Mouse (Mus musculus) heart, postnatal 0 days (tissue): ENCODE measurements at regions not wholly inside any gene's neighbourhood (a gene's known extent, or its start where the extent isn't known, plus 50 kb on each side); places are given as distances from the start of the nearest gene placed in this dataset.

ENCODE experiments used
- ATAC-seq: fragments of 200-750 bp; cut with Nextera tagmentation; 2 replicates; pipeline ENCODE4 v1.8.0; 2017; ENCODE audit warnings: low read depth, moderate number of reproducible peaks, moderate library complexity; ENCODE audit not compliant: insufficient read depth
- DNase-seq: peaks from one replicate; pipeline ENCODE4 v3.0.0-alpha.2; 2016; ENCODE audit warnings: low spot score
- H3K27ac ChIP-seq: fragments of 300-500 bp; sonication (generic); 2 replicates; pipeline ENCODE4 v1.5.1; 2014; ENCODE audit warnings: low read depth, mild to moderate bottlenecking
- H3K27me3 ChIP-seq: fragments of 300-500 bp; sonication (generic); 2 replicates; pipeline ENCODE4 v1.6.1; 2014; ENCODE audit warnings: low read length, mixed read lengths; ENCODE audit not compliant: control insufficient read depth, insufficient read depth
- H3K36me3 ChIP-seq: fragments of 300-500 bp; sonication (generic); replicated peaks from 2 replicates; pipeline ENCODE4 v1.6.1; 2014; ENCODE audit warnings: low read length, mixed read lengths; ENCODE audit not compliant: control insufficient read depth, insufficient read depth
- H3K4me1 ChIP-seq: fragments of 300-500 bp; sonication (generic); 2 replicates; pipeline ENCODE4 v1.6.1; 2014; ENCODE audit warnings: antibody characterized with exemption; ENCODE audit not compliant: control insufficient read depth, insufficient read depth
- H3K4me2 ChIP-seq: fragments of 300-500 bp; sonication (generic); 2 replicates; pipeline ENCODE4 v1.6.1; 2014; ENCODE audit warnings: low read depth, mild to moderate bottlenecking, low read length, moderate library complexity
- H3K4me3 ChIP-seq: fragments of 300-500 bp; sonication (generic); 2 replicates; pipeline ENCODE4 v1.5.1; 2014; ENCODE audit warnings: low read depth, low read length
- H3K9ac ChIP-seq: fragments of 300-500 bp; sonication (generic); replicated peaks from 2 replicates; pipeline ENCODE4 v1.6.1; 2014; ENCODE audit warnings: low read depth, low read length, mixed read lengths
- H3K9me3 ChIP-seq: fragments of 300-500 bp; sonication (generic); replicated peaks from 2 replicates; pipeline ENCODE4 v1.6.1; 2016; ENCODE audit warnings: low read length; ENCODE audit not compliant: control insufficient read depth
- CTCF ChIP-seq: IDR thresholded peaks from 2 replicates; pipeline ENCODE4 v1.5.1; 2016; ENCODE audit warnings: antibody characterized with exemption, control low read depth, low read depth
- EP300 ChIP-seq: IDR thresholded peaks from 2 replicates; pipeline ENCODE4 v1.6.1; 2016; ENCODE audit warnings: antibody characterized with exemption, low read depth
- WGBS: fragments of 180-500 bp; shearing (Covaris S2); extraction: QIAGEN DNeasy Blood & Tissue Kit; methylation state at CpG from one replicate; pipeline ENCODE4 v1.1.7; 2014; 5-methylcytosine and 5-hydroxymethylcytosine counted together

- ATAC-seq = no peak
- WGBS = 76% methylated on average over 1 of the region's 1 CpGs
These were observed 407.8 kb downstream of the Prkd1 start for GRCm38 (mm10) chr12:50241139-50241538.

DNA sequence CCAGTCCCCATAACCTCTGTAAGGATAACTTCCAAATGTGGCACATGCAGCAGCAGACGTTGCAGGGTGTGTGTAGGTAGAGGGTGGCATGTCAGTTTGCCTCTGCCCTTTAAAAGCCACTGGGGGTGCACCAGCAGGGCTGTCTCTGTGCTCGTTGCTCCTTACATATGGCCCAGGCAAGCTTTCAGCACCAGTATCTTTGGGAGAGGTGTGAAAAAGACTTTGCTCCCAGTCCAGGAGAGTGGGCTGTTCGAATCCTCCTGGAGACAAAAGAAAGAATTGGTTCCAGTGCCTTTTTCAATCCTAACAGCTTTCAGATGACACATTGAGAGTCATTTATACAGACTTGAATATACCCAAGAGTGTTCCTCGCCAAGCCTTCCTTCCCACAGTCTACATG, 390.0 kb downstream of the Prkd1 start:
- H3K27me3 ChIP-seq = no peaks in the 10 kb centered on the region
- TF ChIP-seq EP300 = no peak
- TF ChIP-seq CTCF = no peak
- no peak overlapping the region for H3K27ac ChIP-seq
- ATAC-seq = no peak
- no peaks in the 10 kb centered on the region for H3K4me1 ChIP-seq
- H3K4me2 ChIP-seq = no peak overlapping the region
- no peak overlapping the region for H3K9ac ChIP-seq
- DNase-seq = no peak
- H3K9me3 ChIP-seq = no peaks in the 10 kb centered on the region
- no peaks in the 10 kb centered on the region for H3K36me3 ChIP-seq
- WGBS = 51% methylated on average over 4 of the region's 4 CpGs
- no peak overlapping the region for H3K4me3 ChIP-seq

More at GRCm38 (mm10) chr12:50241139-50241538, 407.8 kb downstream of the Prkd1 start:
- H3K27me3 ChIP-seq = no peaks in the 10 kb centered on the region
- H3K27ac ChIP-seq = no peak overlapping the region
- no peaks in the 10 kb centered on the region for H3K36me3 ChIP-seq
- no peaks in the 10 kb centered on the region for H3K4me1 ChIP-seq
- TF ChIP-seq CTCF (no peak), EP300 (no peak)
- H3K4me3 ChIP-seq = no peak overlapping the region
- no peak overlapping the region for H3K4me2 ChIP-seq
- H3K9ac ChIP-seq = no peak overlapping the region
- DNase-seq = no peak
- H3K9me3 ChIP-seq = no peaks in the 10 kb centered on the region

DNA sequence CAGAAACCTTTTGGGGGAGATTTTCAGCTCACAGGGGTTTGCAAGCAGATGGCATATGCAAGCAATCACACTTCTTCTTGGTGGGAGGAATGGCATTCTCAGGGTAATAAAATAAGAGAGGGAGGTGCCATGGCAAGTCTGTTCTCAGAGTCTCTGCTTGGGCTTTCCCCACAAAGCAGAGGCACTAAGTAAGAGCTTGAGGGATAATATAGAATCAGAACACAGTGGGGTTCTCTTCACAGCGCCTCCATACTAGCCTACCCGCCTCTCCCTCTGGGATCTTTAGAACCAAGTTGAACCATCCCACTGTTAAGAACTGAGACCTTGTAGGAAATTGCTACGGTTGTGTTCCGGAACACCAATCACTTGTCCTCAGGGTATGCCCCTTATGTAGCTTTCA, 387.8 kb downstream of the Prkd1 start:
- Histone ChIP-seq H3K9me3 (no peaks in the 10 kb centered on the region), H3K4me2 (no peak overlapping the region), H3K27ac (no peak overlapping the region), H3K9ac (no peak overlapping the region), H3K27me3 (no peaks in the 10 kb centered on the region), H3K4me1 (no peaks in the 10 kb centered on the region), H3K4me3 (no peak overlapping the region), H3K36me3 (no peaks in the 10 kb centered on the region)
- ATAC-seq (no peak), DNase-seq (no peak)
- WGBS = 83% methylated on average over 4 of the region's 4 CpGs
- no peak for TF ChIP-seq EP300
- no peak for TF ChIP-seq CTCF

DNA sequence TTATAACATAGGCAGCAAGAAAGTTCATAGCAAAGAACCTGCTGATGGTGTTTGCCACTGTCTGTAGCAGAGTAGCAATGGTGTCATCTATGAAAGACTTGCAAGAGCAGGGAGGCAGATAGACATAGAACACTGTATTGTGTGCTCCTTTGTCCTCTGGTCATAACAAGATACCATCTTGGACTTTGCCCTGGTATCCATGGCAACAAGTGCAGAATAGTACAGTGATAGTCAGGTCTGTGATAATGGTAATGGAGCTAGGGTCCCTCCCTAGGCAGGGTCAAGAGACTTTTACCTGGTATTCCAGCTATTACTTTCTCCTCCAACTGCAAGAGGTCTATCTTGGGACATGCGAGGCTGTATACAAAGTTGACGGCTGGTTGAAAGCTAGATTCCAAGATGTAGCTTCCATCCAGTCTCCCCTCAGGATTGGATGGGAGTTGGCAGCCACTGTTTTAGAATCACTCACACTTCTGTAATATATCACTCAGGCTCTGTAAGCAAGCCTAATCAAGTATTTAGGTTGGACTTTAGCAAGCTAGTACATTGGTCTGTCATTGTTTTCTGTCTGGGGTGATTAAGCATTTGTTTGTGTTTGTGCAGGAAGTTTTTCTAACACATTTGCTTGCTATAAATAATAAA, 375.5 kb downstream of the Prkd1 start:
- Histone ChIP-seq H3K27ac (no peak overlapping the region), H3K9ac (no peak overlapping the region), H3K4me3 (no peak overlapping the region), H3K4me2 (no peak overlapping the region), H3K36me3 (no peaks in the 10 kb centered on the region), H3K4me1 (no peaks in the 10 kb centered on the region), H3K9me3 (no peaks in the 10 kb centered on the region), H3K27me3 (no peaks in the 10 kb centered on the region)
- ATAC-seq (no peak), DNase-seq (no peak)
- TF ChIP-seq EP300 (no peak), CTCF (no peak)
- WGBS = 71% methylated on average over 2 of the region's 2 CpGs

GRCm38 (mm10) chr12:50281615-50282014, 367.3 kb downstream of the Prkd1 start:
- no peak overlapping the region for H3K4me2 ChIP-seq
- TF ChIP-seq EP300 = no peak
- TF ChIP-seq CTCF = no peak
- no peak overlapping the region for H3K27ac ChIP-seq
- 45% methylated on average over 1 of the region's 1 CpGs for WGBS
- DNase-seq (no peak), ATAC-seq (no peak)
- H3K4me1 ChIP-seq = no peaks in the 10 kb centered on the region
- H3K4me3 ChIP-seq = no peak overlapping the region
- no peaks in the 10 kb centered on the region for H3K36me3 ChIP-seq
- no peaks in the 10 kb centered on the region for H3K27me3 ChIP-seq
- H3K9ac ChIP-seq = no peak overlapping the region
- 0 out of 2 replicates have a peak, but pooled peaks cover 3% of the 10 kb centered on the region for H3K9me3 ChIP-seq
